ENCODE assay signal across 18 mouse cellular contexts in genomic region chr15:69273518-69273917, GRCm38 (mm10).
"Had no signal": no experiment of that assay in that cellular context is flagged by ENCODE, and none has a peak within 500 bp of the region (broad histone marks: within the 10 kb centered on the region; RNA-seq: fewer than 3 reads in every experiment).

No protein-coding gene starts in this region.

- H3K27ac ChIP-seq: liver, embryonic 13.5 days; macrophage; midbrain, embryonic 10.5 days; midbrain, embryonic 15.5 days; neural tube, embryonic 12.5 days; neural tube, embryonic 15.5 days had no signal

- H3K4me1 ChIP-seq: liver, embryonic 13.5 days; midbrain, embryonic 15.5 days; neural tube, embryonic 12.5 days; neural tube, embryonic 15.5 days had no signal

- DNase-seq: kidney, adult 18-20 months; kidney, adult 9 months; kidney, postnatal 14 days; kidney, postnatal 4 days; layer of hippocampus, postnatal 36 days; liver, embryonic 13.5 days; lung, adult 2 months; right cerebral cortex, postnatal 25 days; thymus, adult 2 months; thymus, postnatal 14 days; thymus, postnatal 4 days had no signal

- H3K4me2 ChIP-seq: liver, embryonic 13.5 days; midbrain, embryonic 15.5 days; neural tube, embryonic 12.5 days; neural tube, embryonic 15.5 days had no signal

- H3K4me3 ChIP-seq: liver, embryonic 13.5 days; midbrain, embryonic 10.5 days; midbrain, embryonic 15.5 days; neural tube, embryonic 12.5 days; neural tube, embryonic 15.5 days had no signal

- H3K36me3 ChIP-seq: liver, embryonic 13.5 days; midbrain, embryonic 10.5 days; midbrain, embryonic 15.5 days; neural tube, embryonic 12.5 days; neural tube, embryonic 15.5 days had no signal

- H3K9me3 ChIP-seq: liver, embryonic 13.5 days; midbrain, embryonic 10.5 days; midbrain, embryonic 15.5 days; neural tube, embryonic 12.5 days; neural tube, embryonic 15.5 days had no signal

- H3K27me3 ChIP-seq: liver, embryonic 13.5 days; midbrain, embryonic 15.5 days; neural tube, embryonic 12.5 days; neural tube, embryonic 15.5 days had no signal

- H3K9ac ChIP-seq: liver, embryonic 13.5 days; midbrain, embryonic 15.5 days; neural tube, embryonic 12.5 days; neural tube, embryonic 15.5 days had no signal

- ATAC-seq: inflammation-experienced regulatory T-cells, adult 6 months; intestine, embryonic 16.5 days; midbrain, embryonic 15.5 days had no signal
